Mouse (Mus musculus): ENCODE results near the gene Zfhx3. TPM values are rescaled to one million over a fixed set of nuclear protein-coding genes. Genes with fewer than 3 reads are reported as not detected.

The Zfhx3 gene
- polyA plus RNA-seq, 2 experiments: 14.4 to 26.1 TPM

DNA sequence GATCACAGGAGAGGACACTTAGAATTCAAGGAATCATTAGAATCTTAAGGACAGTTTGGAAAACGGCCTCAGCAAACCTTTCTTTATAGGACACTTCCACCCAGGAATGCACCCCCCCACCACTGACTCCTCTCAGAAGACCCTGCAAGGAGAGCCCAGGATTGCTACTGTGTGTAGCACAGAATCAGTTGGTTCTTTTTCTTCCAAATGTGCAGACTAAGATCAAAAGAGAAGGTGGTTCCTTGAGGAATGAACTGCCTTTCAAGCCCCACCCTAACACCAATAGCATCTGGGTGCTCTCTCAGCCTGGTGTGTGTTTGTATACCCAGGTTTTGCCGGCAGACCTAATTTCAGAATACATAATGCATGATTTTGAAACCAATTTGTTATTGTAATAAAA is 279.6 kb downstream of the Zfhx3 start:
- H3K4me3 ChIP-seq (replicated peaks; ENCODE audit: low read length): no peak overlapping the region
- H3K36me3 ChIP-seq (ENCODE audit: control insufficient read depth, insufficient read depth, low read length): no peaks in the 10 kb centered on the region
- ATAC-seq (ENCODE audit: low FRiP score, low read depth) (no peak), DNase-seq (ENCODE audit: low spot score) (no peak)
- H3K9ac ChIP-seq (ENCODE audit: low read depth, low read length, severe bottlenecking): no peak overlapping the region
- no peak for TF ChIP-seq POLR2A (IDR thresholded peaks at IDR 0.05; ENCODE audit: borderline replicate concordance, extremely low read depth, insufficient read depth, insufficient read length)
- H3K9me3 ChIP-seq (ENCODE audit: control insufficient read depth, low read length): no peaks in the 10 kb centered on the region
- H3K4me1 ChIP-seq (ENCODE audit: control insufficient read depth, insufficient read depth, low read length): no peaks in the 10 kb centered on the region; the same call in 1 of the 2 replicates
- H3K27me3 ChIP-seq (ENCODE audit: control insufficient read depth, insufficient read depth, low read length): no peaks in the 10 kb centered on the region
- WGBS: 84% methylated on average over 2 of the region's 2 CpGs
- H3K27ac ChIP-seq (replicated peaks; ENCODE audit: low read depth, low read length): no peak overlapping the region
- H3K4me2 ChIP-seq (replicated peaks; ENCODE audit: low read depth, low read length, severe bottlenecking): no peak overlapping the region

DNA sequence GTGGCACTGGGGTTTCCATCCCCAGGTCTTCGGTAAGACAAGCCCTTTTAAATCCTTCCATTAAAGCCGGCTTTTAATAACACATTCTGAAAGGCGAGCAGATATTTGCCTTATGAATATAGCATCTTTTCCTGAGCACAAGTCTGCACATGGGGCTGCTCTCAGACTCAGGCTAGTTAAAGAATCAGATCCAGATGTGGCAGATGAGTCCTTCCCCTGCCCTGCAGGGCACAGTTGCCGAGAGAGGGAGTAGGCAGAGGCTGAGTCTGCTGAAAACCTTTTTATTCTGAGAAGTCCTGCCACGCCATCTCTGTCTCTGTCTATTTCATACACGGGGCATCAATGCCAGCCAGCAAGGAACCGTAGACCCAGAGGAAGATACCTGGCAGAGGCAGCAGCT is 289.9 kb downstream of the Zfhx3 start:
- DNase-seq (ENCODE audit: low spot score): peak; percentile 30
- no peak overlapping the region for H3K4me3 ChIP-seq (replicated peaks; ENCODE audit: low read length)
- H3K27me3 ChIP-seq (ENCODE audit: control insufficient read depth, insufficient read depth, low read length): no peaks in the 10 kb centered on the region
- H3K9me3 ChIP-seq (ENCODE audit: control insufficient read depth, low read length): no peaks in the 10 kb centered on the region
- peaks cover 14% of the 10 kb centered on the region for H3K4me1 ChIP-seq (ENCODE audit: control insufficient read depth, insufficient read depth, low read length)
- WGBS: 31% methylated on average over 7 of the region's 7 CpGs
- H3K9ac ChIP-seq (ENCODE audit: low read depth, low read length, severe bottlenecking): no peak overlapping the region
- H3K27ac ChIP-seq (replicated peaks; ENCODE audit: low read depth, low read length): no peak overlapping the region
- TF ChIP-seq POLR2A (IDR thresholded peaks at IDR 0.05; ENCODE audit: borderline replicate concordance, extremely low read depth, insufficient read depth, insufficient read length): no peak
- no peaks in the 10 kb centered on the region for H3K36me3 ChIP-seq (ENCODE audit: control insufficient read depth, insufficient read depth, low read length)
- ATAC-seq (ENCODE audit: low FRiP score, low read depth): no peak
- H3K4me2 ChIP-seq (replicated peaks; ENCODE audit: low read depth, low read length, severe bottlenecking): no peak overlapping the region

DNA sequence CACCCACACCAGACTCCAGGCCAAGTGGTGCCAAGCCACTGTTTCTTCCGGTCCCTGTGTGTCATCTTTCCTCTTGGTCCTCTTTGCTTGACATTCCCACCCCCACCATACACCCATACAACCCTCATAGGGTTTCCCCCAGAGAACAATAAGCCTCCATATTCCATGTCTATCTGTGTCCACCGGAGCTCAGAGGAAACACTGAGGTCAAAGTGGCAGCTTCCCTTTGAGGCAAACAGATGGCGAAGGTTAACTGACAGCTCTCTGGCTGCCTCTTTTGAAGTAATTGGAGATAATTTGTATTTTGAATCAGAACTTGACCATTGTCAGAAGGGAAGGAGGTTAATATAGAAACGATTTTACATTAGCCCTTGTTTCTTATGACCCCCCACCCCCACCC is 292.0 kb downstream of the Zfhx3 start:
- ATAC-seq (ENCODE audit: low FRiP score, low read depth) (no peak), DNase-seq (ENCODE audit: low spot score) (no peak)
- Histone ChIP-seq H3K27ac (replicated peaks; ENCODE audit: low read depth, low read length) (no peak overlapping the region), H3K4me3 (replicated peaks; ENCODE audit: low read length) (no peak overlapping the region), H3K9ac (ENCODE audit: low read depth, low read length, severe bottlenecking) (no peak overlapping the region), H3K4me2 (replicated peaks; ENCODE audit: low read depth, low read length, severe bottlenecking) (no peak overlapping the region), H3K4me1 (ENCODE audit: control insufficient read depth, insufficient read depth, low read length) (peaks cover 14% of the 10 kb centered on the region), H3K36me3 (ENCODE audit: control insufficient read depth, insufficient read depth, low read length) (no peaks in the 10 kb centered on the region), H3K9me3 (ENCODE audit: control insufficient read depth, low read length) (no peaks in the 10 kb centered on the region), H3K27me3 (ENCODE audit: control insufficient read depth, insufficient read depth, low read length) (no peaks in the 10 kb centered on the region)
- no peak for TF ChIP-seq POLR2A (IDR thresholded peaks at IDR 0.05; ENCODE audit: borderline replicate concordance, extremely low read depth, insufficient read depth, insufficient read length)
- 51% methylated on average over 4 of the region's 4 CpGs for WGBS

DNA sequence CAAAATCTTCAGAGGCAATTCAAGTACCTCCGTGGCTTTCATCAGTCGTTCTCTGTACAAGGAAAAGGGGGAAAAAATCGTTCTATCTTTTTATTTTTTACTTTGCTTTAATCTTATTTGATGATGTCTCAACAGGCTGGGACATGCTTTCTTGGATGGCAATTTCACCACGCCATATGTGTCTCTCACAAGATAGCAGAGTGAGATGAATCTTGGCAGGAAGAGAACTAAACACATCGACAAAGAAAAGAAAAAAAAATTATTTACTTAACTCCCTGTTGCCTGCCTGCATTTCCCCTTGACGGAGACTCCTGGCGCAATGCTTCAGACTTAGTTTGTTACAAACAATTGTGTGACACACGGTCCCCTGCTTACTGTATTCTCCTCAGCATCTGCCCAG is 294.3 kb downstream of the Zfhx3 start:
- DNase-seq (ENCODE audit: low spot score): no peak
- Histone ChIP-seq H3K4me3 (replicated peaks; ENCODE audit: low read length) (no peak overlapping the region), H3K36me3 (ENCODE audit: control insufficient read depth, insufficient read depth, low read length) (no peaks in the 10 kb centered on the region), H3K27ac (replicated peaks; ENCODE audit: low read depth, low read length) (no peak overlapping the region), H3K9me3 (ENCODE audit: control insufficient read depth, low read length) (no peaks in the 10 kb centered on the region), H3K27me3 (ENCODE audit: control insufficient read depth, insufficient read depth, low read length) (no peaks in the 10 kb centered on the region), H3K9ac (ENCODE audit: low read depth, low read length, severe bottlenecking) (no peak overlapping the region), H3K4me2 (replicated peaks; ENCODE audit: low read depth, low read length, severe bottlenecking) (no peak overlapping the region), H3K4me1 (ENCODE audit: control insufficient read depth, insufficient read depth, low read length) (peaks cover 12% of the 10 kb centered on the region)
- ATAC-seq (ENCODE audit: low FRiP score, low read depth): no peak
- 63% methylated on average over 8 of the region's 8 CpGs for WGBS
- TF ChIP-seq POLR2A (IDR thresholded peaks at IDR 0.05; ENCODE audit: borderline replicate concordance, extremely low read depth, insufficient read depth, insufficient read length): no peak

DNA sequence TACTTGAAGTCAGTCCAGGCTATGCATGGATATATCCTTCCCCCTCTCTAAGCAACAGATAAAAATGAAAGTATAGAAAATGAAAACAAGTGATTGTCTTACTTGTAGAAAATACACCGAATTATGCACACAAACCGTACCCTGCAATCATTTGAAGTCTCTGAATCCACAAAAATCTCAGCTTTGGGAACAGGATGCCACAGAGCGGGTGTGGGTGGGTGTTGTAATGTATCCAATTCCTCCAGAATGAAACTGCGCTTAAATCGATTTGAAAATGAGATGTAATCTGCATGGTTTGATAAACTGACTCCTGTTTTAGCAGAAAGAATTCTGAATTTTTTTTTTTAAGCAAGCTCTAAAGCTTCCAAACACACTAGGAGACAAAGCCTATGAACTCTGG is 297.1 kb downstream of the Zfhx3 start:
- WGBS: 90% methylated on average over 5 of the region's 5 CpGs
- DNase-seq (ENCODE audit: low spot score) (no peak), ATAC-seq (ENCODE audit: low FRiP score, low read depth) (no peak)
- H3K27me3 ChIP-seq (ENCODE audit: control insufficient read depth, insufficient read depth, low read length): no peaks in the 10 kb centered on the region
- no peaks in the 10 kb centered on the region for H3K36me3 ChIP-seq (ENCODE audit: control insufficient read depth, insufficient read depth, low read length)
- H3K4me2 ChIP-seq (replicated peaks; ENCODE audit: low read depth, low read length, severe bottlenecking): no peak overlapping the region
- no peak overlapping the region for H3K27ac ChIP-seq (replicated peaks; ENCODE audit: low read depth, low read length)
- no peak overlapping the region for H3K9ac ChIP-seq (ENCODE audit: low read depth, low read length, severe bottlenecking)
- no peak overlapping the region for H3K4me3 ChIP-seq (replicated peaks; ENCODE audit: low read length)
- H3K9me3 ChIP-seq (ENCODE audit: control insufficient read depth, low read length): no peaks in the 10 kb centered on the region
- no peak for TF ChIP-seq POLR2A (IDR thresholded peaks at IDR 0.05; ENCODE audit: borderline replicate concordance, extremely low read depth, insufficient read depth, insufficient read length)
- H3K4me1 ChIP-seq (ENCODE audit: control insufficient read depth, insufficient read depth, low read length): peaks cover 4% of the 10 kb centered on the region; the same call in 1 of the 2 replicates
